Mouse (Mus musculus) E14TG2a.4 (cell line): Measurements from ENCODE around the gene Zfand3.

ENCODE experiments used
- CTCF ChIP-seq: conservative IDR thresholded peaks from 2 replicates; pipeline ENCODE4 v1.5.1; 2014; ENCODE audit warnings: low read length
- POU5F1 ChIP-seq: IDR thresholded peaks from 2 replicates; pipeline ENCODE4 v1.6.1; 2014; ENCODE audit warnings: low read length, borderline replicate concordance

DNA sequence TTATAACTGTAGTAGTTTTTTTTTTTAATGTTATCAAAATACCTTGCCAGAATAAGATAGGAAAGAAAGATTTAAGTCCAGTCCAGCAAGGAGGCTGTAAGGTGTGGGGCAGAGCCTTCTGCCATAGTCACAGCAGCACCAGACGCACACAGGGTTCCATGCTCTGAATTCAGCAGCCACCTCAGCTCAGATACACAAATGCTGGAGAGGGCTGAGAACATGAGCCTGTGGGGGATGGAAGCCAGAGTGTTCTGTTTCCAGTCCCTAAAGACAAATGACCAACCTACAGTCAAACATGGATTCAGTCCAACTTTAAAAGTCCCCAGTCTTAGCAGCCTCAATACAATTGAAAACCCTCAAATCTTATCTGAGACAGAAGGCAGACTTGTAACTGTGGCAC, 150.3 kb downstream of the Zfand3 start:
- TF ChIP-seq CTCF (no peak), POU5F1 (no peak)
